Mouse (Mus musculus): Measurements from ENCODE around the gene Paxbp1. TPM values are rescaled to one million over a fixed set of nuclear protein-coding genes. Genes with fewer than 3 reads are reported as not detected.
"Not testable (repeated sequence)": the region's sequence is repeated elsewhere in the genome, so short reads cannot be mapped to it uniquely, and the experiment has no call there.

Paxbp1 gene
- 1.5 and 2.1 TPM in 2 replicates for polyA plus RNA-seq (2012)

DNA sequence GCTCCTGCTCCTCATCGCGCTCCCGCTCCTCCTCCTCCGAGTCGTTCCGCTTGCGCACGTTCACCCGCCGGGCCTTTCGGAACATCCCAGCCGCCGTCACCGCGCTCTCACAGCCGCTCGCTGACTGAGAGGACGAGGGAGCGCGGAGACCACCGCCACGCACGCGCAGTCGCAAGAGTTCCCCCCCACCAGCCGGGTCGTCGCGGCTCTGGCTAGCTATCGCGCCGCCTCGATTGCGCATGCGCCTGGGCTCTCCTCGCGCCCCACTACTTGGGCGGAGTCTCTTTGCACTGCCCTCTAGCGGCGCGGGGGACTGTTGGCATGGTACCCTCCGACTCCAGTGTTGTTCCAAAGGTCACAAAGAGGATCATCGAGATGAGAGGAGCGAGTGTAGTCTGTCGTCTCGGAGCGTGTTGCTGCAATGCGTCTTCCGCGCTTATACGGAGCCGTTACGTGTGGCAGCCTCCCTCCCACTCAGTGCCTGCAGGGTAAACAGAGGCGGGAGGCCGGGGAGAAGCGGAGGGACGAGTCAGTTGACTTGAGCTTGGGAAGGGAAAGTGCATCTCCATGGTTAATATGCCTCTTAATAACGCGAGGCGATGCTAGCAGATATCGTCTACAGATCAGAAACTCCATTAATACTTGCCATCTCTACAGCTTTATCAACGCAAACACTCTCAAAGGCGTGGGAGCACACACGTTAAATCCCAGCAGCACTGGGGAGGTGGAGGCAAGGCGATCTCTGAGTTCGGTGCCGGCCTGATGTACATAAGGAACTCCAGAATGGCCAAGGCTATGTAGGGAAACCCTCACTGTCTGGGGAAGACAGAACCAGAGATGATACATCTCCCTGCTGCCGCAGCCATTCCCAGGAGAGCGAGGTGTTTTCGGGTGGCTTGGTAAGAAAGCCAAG is at the start of gene Paxbp1:
Gene Paxbp1 (minus strand): TSS at position 274 of the 913 bp plus-strand sequence.
- Histone ChIP-seq H3K9me3 (ENCODE audit: control insufficient read depth, low read length) (peaks cover 3% of the 10 kb centered on the region; the same call in 1 of the 2 replicates), H3K27me3 (ENCODE audit: control insufficient read depth) (peaks cover 6% of the 10 kb centered on the region), H3K36me3 (ENCODE audit: control insufficient read depth) (peaks cover 24% of the 10 kb centered on the region), H3K4me3 (replicated peaks) (peak within 1 kb of the TSS; percentile 98), H3K4me1 (ENCODE audit: control insufficient read depth) (peaks cover 47% of the 10 kb centered on the region)
- no peak for TF ChIP-seq GATA1 (IDR thresholded peaks at IDR 0.05; ENCODE audit: low read length)
- TF ChIP-seq TAL1 (IDR thresholded peaks at IDR 0.05; ENCODE audit: low read length), result no peak

DNA sequence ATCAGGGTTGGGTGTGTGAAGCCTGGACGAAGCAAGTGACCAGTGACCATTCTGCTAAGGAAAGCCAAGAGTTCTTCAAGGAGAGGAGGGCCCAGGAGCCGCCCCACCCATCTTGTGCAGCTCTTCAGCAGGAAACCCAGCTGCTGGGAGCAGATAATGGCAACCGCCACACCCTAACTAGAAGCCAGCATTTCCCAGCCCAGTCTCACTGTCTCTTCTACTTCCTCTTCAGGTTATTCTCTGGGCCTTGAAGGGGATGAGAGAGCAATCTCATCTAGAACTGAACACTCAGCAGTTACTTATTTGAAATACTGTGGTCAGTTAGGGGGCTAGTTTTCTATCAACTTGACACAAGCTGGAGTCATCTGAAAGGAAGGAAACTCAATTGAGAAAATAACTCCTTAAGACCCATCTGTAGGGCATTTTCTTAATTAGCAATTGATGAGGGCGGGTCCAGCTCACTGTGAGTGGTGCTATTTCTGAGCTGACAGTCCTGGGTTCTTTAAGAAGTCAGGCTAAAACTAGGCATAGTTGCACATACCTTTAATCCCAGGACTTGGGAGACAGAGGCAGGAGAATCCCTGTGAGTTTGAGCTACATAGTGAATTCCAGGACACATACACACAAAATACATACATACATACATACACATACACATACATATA is 42.4 kb upstream of the Paxbp1 start:
- TF ChIP-seq GATA1 (IDR thresholded peaks at IDR 0.05; ENCODE audit: low read length) (peak; percentile 85), TAL1 (IDR thresholded peaks at IDR 0.05; ENCODE audit: low read length) (peak; percentile 93)
- Histone ChIP-seq H3K27me3 (ENCODE audit: control insufficient read depth) (peaks cover 4% of the 10 kb centered on the region; the same call in 1 of the 2 replicates), H3K9me3 (ENCODE audit: control insufficient read depth, low read length) (peaks cover 17% of the 10 kb centered on the region), H3K4me1 (ENCODE audit: control insufficient read depth) (peaks cover 78% of the 10 kb centered on the region), H3K4me3 (replicated peaks) (peak overlapping the region; percentile 48), H3K36me3 (ENCODE audit: control insufficient read depth) (peaks cover 20% of the 10 kb centered on the region)

DNA sequence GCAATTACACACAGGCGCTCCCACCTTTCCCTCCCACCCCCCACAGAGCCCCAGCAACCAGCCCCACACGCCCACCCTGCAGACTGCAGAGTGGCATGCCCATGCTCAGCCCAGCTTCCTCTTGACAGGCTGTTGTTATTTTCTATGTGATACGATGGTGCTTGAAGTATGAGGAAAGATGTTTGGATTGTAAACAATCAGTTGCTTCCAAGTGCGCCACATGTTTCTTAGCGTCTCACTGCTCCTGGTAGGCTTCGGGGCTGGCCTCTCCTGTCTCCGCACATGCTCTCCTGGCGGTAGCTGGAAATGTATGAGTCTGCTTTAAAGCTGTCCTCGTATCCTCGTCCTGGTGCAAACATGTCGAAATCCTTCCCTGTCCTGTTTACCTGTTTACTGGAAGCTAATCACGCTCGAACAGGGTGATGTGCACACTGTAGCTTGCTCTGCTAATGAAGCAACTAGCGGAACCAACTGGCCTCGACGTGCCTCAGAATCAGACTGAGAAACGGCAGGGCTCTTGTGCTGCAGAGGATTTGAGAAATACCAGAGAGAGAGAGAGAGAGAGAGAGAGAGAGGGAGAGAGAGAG is 41.0 kb upstream of the Paxbp1 start:
- Histone ChIP-seq H3K4me3 (replicated peaks) (no peak overlapping the region), H3K36me3 (ENCODE audit: control insufficient read depth) (peaks cover 20% of the 10 kb centered on the region), H3K9me3 (ENCODE audit: control insufficient read depth, low read length) (peaks cover 17% of the 10 kb centered on the region), H3K27me3 (ENCODE audit: control insufficient read depth) (peaks cover 2% of the 10 kb centered on the region; the same call in 1 of the 2 replicates), H3K4me1 (ENCODE audit: control insufficient read depth) (peaks cover 81% of the 10 kb centered on the region)
- TF ChIP-seq GATA1 (IDR thresholded peaks at IDR 0.05; ENCODE audit: low read length) (no peak), TAL1 (IDR thresholded peaks at IDR 0.05; ENCODE audit: low read length) (no peak)

DNA sequence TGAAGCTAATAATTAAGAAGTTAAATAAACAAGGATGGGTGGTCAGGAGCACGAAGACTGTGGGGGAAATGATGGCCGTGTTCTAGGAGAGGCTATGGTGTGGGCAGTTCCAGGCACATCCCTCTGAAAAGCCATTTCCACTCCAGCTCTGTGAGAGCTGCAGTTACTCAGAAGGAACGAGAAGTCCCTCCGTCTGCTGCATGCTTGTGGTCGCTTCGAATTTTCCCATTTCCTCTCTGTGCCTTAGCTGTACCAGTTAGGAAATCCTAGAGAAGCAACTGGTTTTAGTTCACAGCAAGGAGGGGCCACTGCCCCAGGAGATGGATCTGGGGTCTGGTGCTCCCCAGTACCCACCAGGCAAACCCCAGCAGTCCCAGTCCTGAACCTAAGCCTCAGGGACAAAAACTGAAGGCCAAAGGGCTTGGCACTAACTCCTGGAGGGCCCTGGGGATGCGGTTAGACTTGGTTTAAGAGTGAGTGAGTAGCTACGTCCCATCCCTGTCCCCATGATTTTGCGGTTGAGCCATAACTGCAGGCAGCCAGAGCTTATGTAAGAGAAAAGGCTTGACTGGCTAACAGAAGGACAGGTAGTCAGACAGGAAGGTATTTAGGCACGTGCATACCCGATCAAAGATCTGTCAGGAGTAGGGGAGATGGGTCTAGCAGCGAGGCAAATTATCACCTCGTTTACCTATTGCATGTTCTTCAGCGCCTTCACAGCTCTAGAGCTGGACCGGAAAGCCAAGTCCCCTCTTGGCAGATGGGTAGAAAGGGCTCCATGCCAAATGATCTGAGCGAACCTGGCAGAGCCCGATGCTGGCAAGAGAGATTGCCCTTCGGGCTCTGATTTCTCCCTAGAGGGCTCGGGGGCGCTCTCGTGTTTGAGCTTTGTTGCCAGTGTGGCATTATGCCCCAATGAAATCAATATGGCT is 40.2 kb upstream of the Paxbp1 start:
- TF ChIP-seq GATA1 (IDR thresholded peaks at IDR 0.05; ENCODE audit: low read length), result no peak
- no peak for TF ChIP-seq TAL1 (IDR thresholded peaks at IDR 0.05; ENCODE audit: low read length)
- H3K9me3 ChIP-seq (ENCODE audit: control insufficient read depth, low read length), result peaks cover 17% of the 10 kb centered on the region
- H3K4me3 ChIP-seq (replicated peaks), result no peak overlapping the region
- peaks cover 80% of the 10 kb centered on the region for H3K4me1 ChIP-seq (ENCODE audit: control insufficient read depth)
- peaks cover 20% of the 10 kb centered on the region for H3K36me3 ChIP-seq (ENCODE audit: control insufficient read depth)
- peaks cover 2% of the 10 kb centered on the region; the same call in 1 of the 2 replicates for H3K27me3 ChIP-seq (ENCODE audit: control insufficient read depth)

DNA sequence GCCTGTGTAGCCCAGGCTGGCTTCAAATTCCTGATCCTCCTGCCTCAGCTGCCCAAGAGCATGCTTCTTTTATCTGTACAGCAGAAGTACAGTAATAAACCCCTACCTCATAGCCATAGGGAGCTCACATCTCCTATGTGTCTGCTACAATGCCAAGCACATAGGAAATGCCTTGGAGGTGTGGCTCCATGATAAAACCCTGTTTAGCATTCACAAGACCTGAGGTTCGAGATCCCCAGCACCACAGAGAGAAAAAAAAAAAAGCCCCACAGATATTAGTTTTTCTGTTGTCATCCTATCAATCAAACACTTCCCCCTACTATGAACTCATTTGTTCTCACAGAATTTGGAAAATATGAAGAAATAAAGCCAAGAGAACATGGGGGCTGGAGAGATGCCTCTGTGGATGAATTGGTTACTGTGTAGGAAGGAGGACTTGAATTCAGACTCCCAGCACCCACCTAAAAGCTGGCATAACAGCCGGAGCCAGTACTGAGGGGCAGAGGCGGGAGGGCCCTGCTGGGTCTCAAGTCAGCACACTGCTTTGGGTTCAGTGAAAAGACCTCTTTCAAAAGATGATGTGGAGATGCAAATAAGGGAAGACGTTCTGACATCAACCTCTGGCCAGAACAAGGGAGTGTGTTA is 38.8 kb upstream of the Paxbp1 start:
- no peak for TF ChIP-seq GATA1 (IDR thresholded peaks at IDR 0.05; ENCODE audit: low read length)
- TF ChIP-seq TAL1 (IDR thresholded peaks at IDR 0.05; ENCODE audit: low read length), result no peak
- H3K9me3 ChIP-seq (ENCODE audit: control insufficient read depth, low read length), result peaks cover 17% of the 10 kb centered on the region
- peaks cover 16% of the 10 kb centered on the region for H3K36me3 ChIP-seq (ENCODE audit: control insufficient read depth)
- H3K4me3 ChIP-seq (replicated peaks), result no peak overlapping the region
- H3K27me3 ChIP-seq (ENCODE audit: control insufficient read depth), result peaks cover 2% of the 10 kb centered on the region; the same call in 1 of the 2 replicates
- H3K4me1 ChIP-seq (ENCODE audit: control insufficient read depth), result peaks cover 66% of the 10 kb centered on the region

DNA sequence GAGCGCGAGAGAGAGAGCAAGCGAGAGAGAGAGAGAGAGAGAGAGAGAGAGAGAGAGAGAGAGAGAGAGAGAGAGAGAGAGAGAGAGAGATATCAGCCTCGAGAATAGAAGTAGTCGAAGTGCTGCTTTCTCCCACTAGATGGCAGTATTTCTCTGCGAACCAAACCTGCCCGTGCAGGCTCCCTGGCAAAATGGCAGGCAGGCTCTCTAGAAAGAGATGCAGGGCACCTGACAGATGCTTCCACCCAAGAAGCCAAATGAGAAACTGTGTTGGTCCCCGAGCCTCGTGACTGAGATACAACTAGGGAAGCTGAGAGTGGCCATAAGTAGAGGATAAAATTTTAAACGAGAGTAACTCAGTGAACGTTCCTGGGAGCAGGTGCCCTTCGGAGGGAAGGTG is 37.2 kb upstream of the Paxbp1 start:
- H3K4me1 ChIP-seq (ENCODE audit: control insufficient read depth), result peaks cover 54% of the 10 kb centered on the region
- peaks cover 16% of the 10 kb centered on the region for H3K36me3 ChIP-seq (ENCODE audit: control insufficient read depth)
- H3K27me3 ChIP-seq (ENCODE audit: control insufficient read depth), result peaks cover 2% of the 10 kb centered on the region; the same call in 1 of the 2 replicates
- H3K4me3 ChIP-seq (replicated peaks), result no peak overlapping the region
- peaks cover 17% of the 10 kb centered on the region for H3K9me3 ChIP-seq (ENCODE audit: control insufficient read depth, low read length)
- TF ChIP-seq TAL1 (IDR thresholded peaks at IDR 0.05; ENCODE audit: low read length) (no peak), GATA1 (IDR thresholded peaks at IDR 0.05; ENCODE audit: low read length) (no peak)

DNA sequence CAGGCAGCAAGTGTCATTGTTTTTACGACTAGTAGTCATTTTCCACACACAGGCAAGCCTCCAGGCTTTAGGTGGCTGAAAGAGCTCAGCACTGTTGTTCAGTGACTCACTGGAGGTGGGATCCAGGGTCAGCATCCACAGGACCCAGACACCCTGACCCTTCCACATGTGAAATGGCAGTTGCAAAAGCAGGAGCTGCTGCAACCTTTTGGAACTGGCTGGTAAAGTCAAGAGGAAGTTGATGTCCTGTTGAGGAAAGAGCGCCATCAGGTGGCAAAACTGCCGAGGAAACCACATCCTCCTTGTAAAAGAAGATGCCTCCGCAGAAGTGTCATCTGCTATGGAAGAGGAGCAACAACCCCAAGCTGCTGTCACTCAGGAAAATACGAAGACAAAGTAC is 31.8 kb upstream of the Paxbp1 start:
- no peaks in the 10 kb centered on the region for H3K9me3 ChIP-seq (ENCODE audit: control insufficient read depth, low read length)
- peaks cover 16% of the 10 kb centered on the region for H3K4me1 ChIP-seq (ENCODE audit: control insufficient read depth)
- H3K4me3 ChIP-seq (replicated peaks), result no peak overlapping the region
- H3K27me3 ChIP-seq (ENCODE audit: control insufficient read depth), result peaks cover 1% of the 10 kb centered on the region; the same call in 1 of the 2 replicates
- H3K36me3 ChIP-seq (ENCODE audit: control insufficient read depth), result no peaks in the 10 kb centered on the region
- no peak for TF ChIP-seq TAL1 (IDR thresholded peaks at IDR 0.05; ENCODE audit: low read length)
- no peak for TF ChIP-seq GATA1 (IDR thresholded peaks at IDR 0.05; ENCODE audit: low read length)

DNA sequence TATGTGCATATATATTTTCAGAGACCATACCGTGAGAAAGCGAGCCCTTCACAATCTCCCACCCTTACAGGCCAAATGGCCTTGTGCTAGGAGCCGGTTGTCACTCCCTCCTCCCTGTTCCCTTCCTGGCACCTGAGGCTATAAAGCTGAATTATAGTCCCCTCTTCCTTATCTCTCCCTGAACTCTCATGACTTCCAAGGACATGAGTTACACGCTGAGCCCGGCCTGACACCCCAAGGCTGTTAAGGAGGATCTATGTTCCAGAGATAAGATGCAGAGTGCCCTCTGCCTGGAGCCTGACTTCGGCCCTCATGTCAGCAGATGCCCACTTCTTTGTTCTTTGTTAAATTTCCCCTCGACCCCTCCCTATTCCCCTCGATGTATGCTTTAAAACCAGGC is 31.1 kb upstream of the Paxbp1 start:
- not testable (repeated sequence) for H3K9me3 ChIP-seq (ENCODE audit: control insufficient read depth, low read length); H3K4me3 ChIP-seq (replicated peaks); H3K36me3 ChIP-seq (ENCODE audit: control insufficient read depth); H3K27me3 ChIP-seq (ENCODE audit: control insufficient read depth); H3K4me1 ChIP-seq (ENCODE audit: control insufficient read depth)
